In the genomic region with DNA sequence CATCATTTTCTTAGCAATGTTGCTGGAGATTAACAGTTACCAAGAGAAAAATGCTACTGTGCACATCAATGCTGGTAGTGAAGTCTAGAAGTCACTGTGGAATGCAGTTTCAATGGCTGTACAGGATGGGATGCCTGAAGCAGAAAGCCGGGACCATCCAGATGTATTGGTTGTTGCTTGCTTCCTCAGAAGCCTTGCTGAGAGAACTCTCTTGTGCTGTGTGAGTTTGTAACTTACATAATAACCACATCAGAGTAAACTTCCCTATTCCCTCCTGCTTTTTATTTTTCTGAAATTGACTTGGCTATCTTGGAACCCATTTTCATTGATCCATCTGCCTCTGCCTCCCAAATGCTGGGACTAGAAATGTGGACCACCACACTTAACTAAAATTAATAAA, we compare ENCODE assay signal across 24 mouse cellular contexts.
DNase-seq lines count a peak whose midpoint lies in the region; ATAC-seq and TF ChIP-seq lines count a peak whose summit lies in the region.
"Had no signal": no experiment of that assay in that cellular context is flagged by ENCODE, and none has a peak within 500 bp of the region (broad histone marks: within the 10 kb centered on the region; RNA-seq: fewer than 3 reads in every experiment).

No protein-coding gene starts in this region.

- TF ChIP-seq EP300 in liver, postnatal 0 days (IDR thresholded peaks at IDR 0.05; ENCODE audit: low read depth): no peak

- H3K4me3 ChIP-seq in liver, embryonic 11.5 days (ENCODE audit: low read depth, low read length): no peak overlapping the region
- no peak overlapping the region for H3K4me3 ChIP-seq in liver, postnatal 0 days (ENCODE audit: low read depth, low read length)
- H3K4me3 ChIP-seq in liver, embryonic 15.5 days (replicated peaks): no peak overlapping the region
- no peak overlapping the region for H3K4me3 ChIP-seq in layer of hippocampus, adult 2 months
- H3K4me3 ChIP-seq: embryonic facial prominence, embryonic 15.5 days; erythroblast, embryonic 14.5 days; forebrain, embryonic 10.5 days; heart, adult 2 months; heart, embryonic 15.5 days; hindbrain, embryonic 13.5 days had no signal

- peaks cover 4% of the 10 kb centered on the region; the same call in 1 of the 2 replicates for H3K4me1 ChIP-seq in liver, embryonic 11.5 days (replicated peaks; ENCODE audit: control insufficient read depth, insufficient read depth, low read length)
- H3K4me1 ChIP-seq in liver, postnatal 0 days (ENCODE audit: insufficient read depth): 0 out of 2 replicates have a peak, but pooled peaks cover 3% of the 10 kb centered on the region
- peaks cover 30% of the 10 kb centered on the region for H3K4me1 ChIP-seq in liver, embryonic 15.5 days (replicated peaks)
- H3K4me1 ChIP-seq: embryonic facial prominence, embryonic 15.5 days; hindbrain, embryonic 13.5 days had no signal

- TF ChIP-seq CTCF in liver, postnatal 0 days (IDR thresholded peaks at IDR 0.05; ENCODE audit: low read depth): no peak
- no peak for TF ChIP-seq CTCF in layer of hippocampus, adult 2 months (conservative IDR thresholded peaks at IDR 0.05)

- no peak for ATAC-seq in liver, embryonic 11.5 days (replicated peaks; ENCODE audit: low FRiP score)
- no peak for ATAC-seq in liver, postnatal 0 days
- peak; percentile 63 for ATAC-seq in granulocyte monocyte progenitor cell, adult 5-6 weeks (replicated peaks; ENCODE audit: poor library complexity, severe bottlenecking)
- ATAC-seq in liver, embryonic 15.5 days (ENCODE audit: insufficient read depth): no peak
- ATAC-seq: activated CD4-positive, CD25-positive, alpha-beta regulatory T cell, adult 4 months; forebrain, embryonic 14.5 days; hindbrain, postnatal 0 days; Patski had no signal

- no peak overlapping the region for H3K9ac ChIP-seq in liver, embryonic 11.5 days (ENCODE audit: low read depth, low read length)
- no peak overlapping the region for H3K9ac ChIP-seq in liver, postnatal 0 days (replicated peaks)
- H3K9ac ChIP-seq in liver, embryonic 15.5 days: no peak overlapping the region
- H3K9ac ChIP-seq: embryonic facial prominence, embryonic 15.5 days; heart, embryonic 15.5 days; hindbrain, embryonic 13.5 days had no signal

- no peaks in the 10 kb centered on the region for H3K36me3 ChIP-seq in liver, embryonic 11.5 days (ENCODE audit: control insufficient read depth, insufficient read depth, low read length)
- no peaks in the 10 kb centered on the region for H3K36me3 ChIP-seq in liver, postnatal 0 days (replicated peaks; ENCODE audit: insufficient read depth, low read length)
- no peaks in the 10 kb centered on the region for H3K36me3 ChIP-seq in liver, embryonic 15.5 days (replicated peaks)
- H3K36me3 ChIP-seq: embryonic facial prominence, embryonic 15.5 days; forebrain, embryonic 10.5 days; heart, embryonic 15.5 days; hindbrain, embryonic 13.5 days had no signal

- no peaks in the 10 kb centered on the region for H3K27me3 ChIP-seq in liver, embryonic 11.5 days (replicated peaks; ENCODE audit: control insufficient read depth, insufficient read depth, low read length)
- H3K27me3 ChIP-seq in liver, postnatal 0 days (ENCODE audit: insufficient read depth, low read length): no peaks in the 10 kb centered on the region
- no peaks in the 10 kb centered on the region for H3K27me3 ChIP-seq in liver, embryonic 15.5 days
- H3K27me3 ChIP-seq: CH12.LX; embryonic facial prominence, embryonic 15.5 days; heart, embryonic 15.5 days; hindbrain, embryonic 13.5 days; Patski had no signal

- WGBS in liver, embryonic 11.5 days: 73% methylated on average over 1 of the region's 1 CpGs
- 50% methylated on average over 1 of the region's 1 CpGs for WGBS in liver, postnatal 0 days (ENCODE audit: insufficient replicate concordance)
- 58% methylated on average over 1 of the region's 1 CpGs for WGBS in liver, embryonic 15.5 days (ENCODE audit: insufficient replicate concordance)

- no peaks in the 10 kb centered on the region for H3K9me3 ChIP-seq in liver, embryonic 11.5 days (ENCODE audit: control insufficient read depth, low read length)
- H3K9me3 ChIP-seq in liver, postnatal 0 days (ENCODE audit: low read length): no peaks in the 10 kb centered on the region
- H3K9me3 ChIP-seq in liver, embryonic 15.5 days (replicated peaks): no peaks in the 10 kb centered on the region
- H3K9me3 ChIP-seq: embryonic facial prominence, embryonic 15.5 days; forebrain, embryonic 10.5 days; heart, embryonic 15.5 days; hindbrain, embryonic 13.5 days had no signal

- peak overlapping the region; percentile 49; the same call in 1 of the 2 replicates for H3K27ac ChIP-seq in liver, embryonic 11.5 days (ENCODE audit: low read depth, low read length)
- no peak overlapping the region for H3K27ac ChIP-seq in liver, postnatal 0 days (ENCODE audit: low read depth)
- H3K27ac ChIP-seq in liver, embryonic 15.5 days (replicated peaks): peak overlapping the region; percentile 92
- H3K27ac ChIP-seq in layer of hippocampus, adult 2 months: no peak overlapping the region
- H3K27ac ChIP-seq: embryonic facial prominence, embryonic 15.5 days; forebrain, embryonic 10.5 days; heart, adult 2 months; heart, embryonic 15.5 days; hindbrain, embryonic 13.5 days; hindbrain, postnatal 0 days had no signal

- no peak overlapping the region for H3K4me2 ChIP-seq in liver, embryonic 11.5 days
- no peak overlapping the region for H3K4me2 ChIP-seq in liver, postnatal 0 days (ENCODE audit: low read depth, low read length)
- H3K4me2 ChIP-seq in liver, embryonic 15.5 days: no peak overlapping the region; the same call in 1 of the 2 replicates
- H3K4me2 ChIP-seq: embryonic facial prominence, embryonic 15.5 days; heart, embryonic 11.5 days; heart, embryonic 15.5 days; hindbrain, embryonic 13.5 days had no signal

- DNase-seq in liver, embryonic 11.5 days (ENCODE audit: low spot score): no peak
- DNase-seq in liver, postnatal 0 days: no peak
- no peak for DNase-seq in layer of hippocampus, adult 9-11 months
- no peak for DNase-seq in adrenal gland, adult 8-10 months
- no peak for DNase-seq in layer of hippocampus, adult 2 months (ENCODE audit: low spot score in 2 of 2)
- DNase-seq: adrenal gland, postnatal 25 days; cerebellum, adult 8-10 months; cerebellum, postnatal 25 days; gastrocnemius, postnatal 10 days; heart, adult 2 months; heart, postnatal 14 days had no signal

Comparison
In these comparisons a context has a peak if more than half of its experiments do, and no peak if none do; other contexts are left out.
1. H3K27ac ChIP-seq: peak in liver, embryonic 11.5 days (single experiment) and liver, embryonic 15.5 days (single experiment); none in liver, postnatal 0 days (single experiment) and layer of hippocampus, adult 2 months (single experiment).